Mouse (Mus musculus): ENCODE measurements around the gene Plcd1.
A peak's percentile ranks its signal among the peaks of the same experiment; 100 is the strongest.

The Plcd1 gene

GRCm38 (mm10) chr9:119093419-119094295 lies at the start of gene Plcd1:
TSS of gene Plcd1 (minus strand) at chr9:119093502.
- peak; percentile 95 for DNase-seq

GRCm38 (mm10) chr9:119142066-119142465 lies 48.8 kb upstream of the Plcd1 start:
- DNase-seq = no peak

- no peak for DNase-seq
Measured at GRCm38 (mm10) chr9:119138836-119139235, 45.5 kb upstream of the Plcd1 start.

- no peak for DNase-seq
Measured at GRCm38 (mm10) chr9:119130692-119131091, 37.4 kb upstream of the Plcd1 start.

GRCm38 (mm10) chr9:119128436-119129181 lies 35.3 kb upstream of the Plcd1 start:
- DNase-seq = no peak

GRCm38 (mm10) chr9:119122596-119123369 lies 29.5 kb upstream of the Plcd1 start:
- DNase-seq = no peak

- DNase-seq = peak; percentile 29
Measured at GRCm38 (mm10) chr9:119120168-119120560, 26.9 kb upstream of the Plcd1 start.

GRCm38 (mm10) chr9:119119409-119120167 lies 26.3 kb upstream of the Plcd1 start:
- peak; percentile 92 for DNase-seq

GRCm38 (mm10) chr9:119114911-119115310 lies 21.6 kb upstream of the Plcd1 start:
- DNase-seq = no peak

- peak; percentile 29 for DNase-seq
Measured at GRCm38 (mm10) chr9:119110640-119111039, 17.3 kb upstream of the Plcd1 start.

- DNase-seq = no peak
Measured at GRCm38 (mm10) chr9:119109685-119110353, 16.5 kb upstream of the Plcd1 start.

GRCm38 (mm10) chr9:119107566-119107965 lies 14.3 kb upstream of the Plcd1 start:
- DNase-seq = peak; percentile 53

GRCm38 (mm10) chr9:119102783-119103113 lies 9.4 kb upstream of the Plcd1 start:
- DNase-seq = no peak

- peak; percentile 91 for DNase-seq
Measured at GRCm38 (mm10) chr9:119101992-119102782, 8.9 kb upstream of the Plcd1 start, which contains the start of gene Dlec1. TSS of gene Dlec1 (plus strand) at chr9:119102478.

- DNase-seq = peak; percentile 48
Measured at GRCm38 (mm10) chr9:119100177-119100898, 7.0 kb upstream of the Plcd1 start.

- DNase-seq = no peak
Measured at GRCm38 (mm10) chr9:119094462-119095109, 1.3 kb upstream of the Plcd1 start.

GRCm38 (mm10) chr9:119092473-119093418 lies 556 bp downstream of the Plcd1 start:
- no peak for DNase-seq

- no peak for DNase-seq
Measured at GRCm38 (mm10) chr9:119091581-119092310, 1.6 kb downstream of the Plcd1 start.
